Mouse (Mus musculus) myocyte (in vitro differentiated cells): ENCODE data around the gene Map3k14. TPM values are rescaled to one million over a fixed set of nuclear protein-coding genes. Genes with fewer than 3 reads are reported as not detected.
A peak's percentile ranks its signal among the peaks of the same experiment; 100 is the strongest.

Source experiments
- H3K27me3 ChIP-seq: one replicate; pipeline ENCODE4 v1.6.1; 2011; ENCODE audit not compliant: control insufficient read depth, insufficient read depth, insufficient read length
- H3K36me3 ChIP-seq: one replicate; pipeline ENCODE4 v1.6.1; 2011; ENCODE audit not compliant: control insufficient read depth, insufficient read depth
- H3K4me2 ChIP-seq: one replicate; pipeline ENCODE4 v1.6.1; 2011; ENCODE audit warnings: low read depth, control low read depth
- H3K4me3 ChIP-seq: one replicate; pipeline ENCODE4 v1.5.1; 2011; ENCODE audit warnings: mild to moderate bottlenecking, control low read depth, moderate library complexity
- H3K79me2 ChIP-seq: one replicate; pipeline ENCODE4 v1.6.1; 2011; ENCODE audit not compliant: control insufficient read depth, insufficient read depth
- H3ac ChIP-seq: one replicate; pipeline ENCODE4 v1.6.1; 2011; ENCODE audit not compliant: control insufficient read depth, insufficient read length
- CEBPB ChIP-seq: IDR thresholded peaks from 2 replicates; pipeline ENCODE4 v1.6.1; 2011; ENCODE audit warnings: mild to moderate bottlenecking, moderate library complexity; ENCODE audit not compliant: poor library complexity, insufficient read depth, severe bottlenecking
- E2F4 ChIP-seq: IDR thresholded peaks from one replicate; pipeline ENCODE4 v1.6.1; 2011; ENCODE audit warnings: mild to moderate bottlenecking, control low read depth, moderate library complexity; ENCODE audit not compliant: insufficient read depth
- MAX ChIP-seq: IDR thresholded peaks from one replicate; pipeline ENCODE4 v1.6.1; 2011; ENCODE audit warnings: low read depth, mild to moderate bottlenecking, control low read depth
- MYOD1 ChIP-seq, 3 experiments: IDR thresholded peaks; one replicate each; pipeline ENCODE4 v1.6.1; 2011; ENCODE audit warnings: control low read depth in 2 of 3, low read depth in 2 of 3, mild to moderate bottlenecking in 2 of 3, moderate library complexity in 1 of 3; ENCODE audit not compliant: insufficient read length in 2 of 3, control insufficient read depth in 1 of 3
- MYOG ChIP-seq, 3 experiments: IDR thresholded peaks; one replicate each; pipeline ENCODE4 v1.6.1; 2011; ENCODE audit warnings: control low read depth in 2 of 3, low read depth in 2 of 3, mild to moderate bottlenecking in 2 of 3; ENCODE audit not compliant: insufficient read length in 2 of 3, control insufficient read depth in 1 of 3, insufficient read depth in 1 of 3
- POLR2A ChIP-seq: IDR thresholded peaks from one replicate; pipeline ENCODE4 v1.6.1; 2011; ENCODE audit warnings: low read depth, mild to moderate bottlenecking, control low read depth, moderate library complexity; ENCODE audit not compliant: insufficient read length
- POLR2AphosphoS2 ChIP-seq: IDR thresholded peaks from one replicate; pipeline ENCODE4 v1.6.1; 2011; ENCODE audit warnings: low read depth, control low read depth; ENCODE audit not compliant: insufficient read length
- REST ChIP-seq: IDR thresholded peaks from one replicate; pipeline ENCODE4 v1.6.1; 2011; ENCODE audit warnings: mild to moderate bottlenecking, control low read depth, moderate library complexity; ENCODE audit not compliant: insufficient read depth, insufficient read length
- SRF ChIP-seq: IDR thresholded peaks from one replicate; pipeline ENCODE4 v1.6.1; 2011; ENCODE audit warnings: low read depth; ENCODE audit not compliant: control insufficient read depth, insufficient read length
- TCF12 ChIP-seq: IDR thresholded peaks from one replicate; pipeline ENCODE4 v1.6.1; 2011; ENCODE audit warnings: mild to moderate bottlenecking, control low read depth; ENCODE audit not compliant: poor library complexity, insufficient read depth, severe bottlenecking
- TCF3 ChIP-seq: IDR thresholded peaks from one replicate; pipeline ENCODE4 v1.6.1; 2011; ENCODE audit warnings: low read depth, control low read depth; ENCODE audit not compliant: insufficient read length
- USF1 ChIP-seq: IDR thresholded peaks from one replicate; pipeline ENCODE4 v1.6.1; 2011; ENCODE audit warnings: low read depth, mild to moderate bottlenecking, control low read depth, moderate library complexity
- polyA plus RNA-seq: library from polyadenylated mRNA; unstranded; fragments of >200 nt; fragmentation: generic; extraction: Trizol; gene quantifications from one replicate; pipeline ENCODE4 v1.2.1, GENCODE M21; 2012; ENCODE audit warnings: missing spikeins

Gene Map3k14
- polyA plus RNA-seq, 1 experiment, result 12.9 TPM

GRCm38 (mm10) chr11:103181349-103181748, 85.9 kb downstream of the Map3k14 start:
- H3ac ChIP-seq, result no peak overlapping the region
- H3K79me2 ChIP-seq, result no peaks in the 10 kb centered on the region
- no peak overlapping the region for H3K4me2 ChIP-seq
- no peaks in the 10 kb centered on the region for H3K27me3 ChIP-seq
- no peak overlapping the region for H3K4me3 ChIP-seq
- TF ChIP-seq SRF (no peak), MYOG (IDR thresholded peaks at IDR 0.05; ENCODE audit: control insufficient read depth in 1 of 3, insufficient read depth in 1 of 3, insufficient read length in 2 of 3, low read depth in 2 of 3) (no peak), POLR2AphosphoS2 (no peak), REST (no peak), TCF12 (no peak), E2F4 (no peak)
- no peaks in the 10 kb centered on the region for H3K36me3 ChIP-seq

DNA sequence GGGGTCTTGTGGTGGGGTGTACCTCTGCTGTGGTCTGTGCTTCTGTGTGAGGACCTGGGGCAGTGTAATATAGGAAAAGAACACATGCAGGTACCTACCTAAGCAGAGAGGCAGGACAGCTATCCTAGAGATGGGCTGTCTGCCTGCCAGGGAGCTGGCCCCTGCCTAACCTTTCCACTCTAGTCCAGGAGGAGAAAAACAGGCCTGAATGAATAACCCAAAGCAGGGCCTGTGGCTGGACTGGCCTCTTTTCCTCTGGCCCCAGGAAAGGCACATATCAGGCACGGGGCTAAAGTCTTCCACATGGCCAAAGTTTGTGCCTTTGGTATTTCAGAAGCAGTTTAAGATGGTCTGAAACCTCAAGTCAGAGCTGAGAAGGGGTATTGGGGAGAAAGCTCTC, 86.8 kb downstream of the Map3k14 start:
- H3ac ChIP-seq, result no peak overlapping the region
- no peak for TF ChIP-seq TCF12
- no peak for TF ChIP-seq SRF
- TF ChIP-seq POLR2A, result no peak
- TF ChIP-seq MAX, result no peak
- no peaks in the 10 kb centered on the region for H3K27me3 ChIP-seq
- no peaks in the 10 kb centered on the region for H3K36me3 ChIP-seq
- H3K4me3 ChIP-seq, result no peak overlapping the region
- H3K79me2 ChIP-seq, result no peaks in the 10 kb centered on the region
- H3K4me2 ChIP-seq, result no peak overlapping the region

DNA sequence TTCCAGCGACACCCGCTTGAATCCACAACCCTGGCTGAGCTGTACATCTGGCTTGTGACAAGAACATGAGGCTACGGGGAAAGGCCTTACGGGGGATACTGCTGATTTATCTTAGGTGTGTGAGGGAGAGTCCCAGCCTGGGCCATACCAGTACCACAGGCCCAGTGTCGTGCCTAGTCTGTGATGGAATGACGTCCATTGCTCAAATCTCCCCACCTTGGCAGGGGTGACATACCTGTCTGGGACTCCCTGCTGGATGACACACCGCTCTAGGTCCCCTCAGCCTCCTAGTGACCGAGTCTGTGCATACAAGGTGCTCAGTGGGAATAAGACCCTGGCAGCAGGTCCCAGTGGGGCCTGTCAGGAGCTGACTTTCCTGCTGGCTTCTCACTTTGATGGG, 88.5 kb downstream of the Map3k14 start:
- Histone ChIP-seq H3K27me3 (no peaks in the 10 kb centered on the region), H3K4me3 (no peak overlapping the region), H3K4me2 (no peak overlapping the region), H3K36me3 (no peaks in the 10 kb centered on the region), H3K79me2 (no peaks in the 10 kb centered on the region), H3ac (no peak overlapping the region)
- no peak for TF ChIP-seq E2F4
- no peak for TF ChIP-seq MYOG (IDR thresholded peaks at IDR 0.05; ENCODE audit: control insufficient read depth in 1 of 3, insufficient read depth in 1 of 3, insufficient read length in 2 of 3, low read depth in 2 of 3)
- no peak for TF ChIP-seq SRF
- no peak for TF ChIP-seq CEBPB
- TF ChIP-seq TCF3, result no peak
- no peak for TF ChIP-seq TCF12
- no peak for TF ChIP-seq MAX
- TF ChIP-seq USF1, result no peak
- no peak for TF ChIP-seq REST
- TF ChIP-seq POLR2AphosphoS2, result no peak
- TF ChIP-seq MYOD1 (IDR thresholded peaks at IDR 0.05; ENCODE audit: control insufficient read depth in 1 of 3, insufficient read length in 2 of 3, low read depth in 2 of 3), result no peak
- no peak for TF ChIP-seq POLR2A

DNA sequence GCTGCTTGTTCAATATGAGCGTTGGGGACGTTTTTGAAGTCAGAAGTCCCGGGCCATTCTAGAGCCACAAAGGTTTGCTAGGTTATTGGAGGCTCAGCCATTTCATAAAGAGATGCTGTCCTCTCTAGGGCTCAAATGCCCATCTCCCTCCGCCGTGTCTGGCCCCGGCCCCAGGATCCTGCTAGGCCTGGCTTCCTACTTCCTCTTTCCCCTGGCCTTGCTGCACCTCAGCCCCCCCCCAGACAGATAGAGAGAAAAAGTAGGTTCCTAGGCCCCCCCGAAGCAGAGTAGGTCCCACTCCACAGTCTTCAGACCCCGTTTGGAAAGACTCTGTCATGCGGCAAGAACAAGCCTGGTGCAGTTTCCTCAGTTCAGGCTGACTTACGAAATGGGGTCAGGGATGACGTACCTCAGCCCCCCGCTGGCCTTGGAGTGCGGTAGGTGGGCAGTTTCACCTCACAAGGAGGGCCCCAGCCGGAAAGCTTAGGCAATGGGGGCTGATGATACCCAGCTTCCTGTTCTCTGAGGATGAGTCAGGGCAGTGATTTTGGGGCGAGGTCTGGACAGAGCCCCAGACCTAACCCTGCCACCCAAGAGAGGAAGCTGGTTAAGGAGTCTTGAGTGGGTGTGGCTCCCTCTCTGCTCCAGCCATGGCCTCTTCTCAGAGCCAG, 89.3 kb downstream of the Map3k14 start:
- Histone ChIP-seq H3K79me2 (no peaks in the 10 kb centered on the region), H3K36me3 (no peaks in the 10 kb centered on the region), H3K4me2 (peak overlapping the region; percentile 16), H3ac (no peak overlapping the region), H3K27me3 (no peaks in the 10 kb centered on the region), H3K4me3 (no peak overlapping the region)
- TF ChIP-seq MAX, result no peak
- TF ChIP-seq POLR2AphosphoS2, result no peak
- no peak for TF ChIP-seq SRF
- TF ChIP-seq TCF3, result no peak
- no peak for TF ChIP-seq REST
- no peak for TF ChIP-seq E2F4
- TF ChIP-seq MYOD1 (IDR thresholded peaks at IDR 0.05; ENCODE audit: control insufficient read depth in 1 of 3, insufficient read length in 2 of 3, low read depth in 2 of 3), result no peak
- TF ChIP-seq POLR2A, result no peak
- TF ChIP-seq CEBPB, result no peak
- no peak for TF ChIP-seq USF1
- no peak for TF ChIP-seq MYOG (IDR thresholded peaks at IDR 0.05; ENCODE audit: control insufficient read depth in 1 of 3, insufficient read depth in 1 of 3, insufficient read length in 2 of 3, low read depth in 2 of 3)
- no peak for TF ChIP-seq TCF12

DNA sequence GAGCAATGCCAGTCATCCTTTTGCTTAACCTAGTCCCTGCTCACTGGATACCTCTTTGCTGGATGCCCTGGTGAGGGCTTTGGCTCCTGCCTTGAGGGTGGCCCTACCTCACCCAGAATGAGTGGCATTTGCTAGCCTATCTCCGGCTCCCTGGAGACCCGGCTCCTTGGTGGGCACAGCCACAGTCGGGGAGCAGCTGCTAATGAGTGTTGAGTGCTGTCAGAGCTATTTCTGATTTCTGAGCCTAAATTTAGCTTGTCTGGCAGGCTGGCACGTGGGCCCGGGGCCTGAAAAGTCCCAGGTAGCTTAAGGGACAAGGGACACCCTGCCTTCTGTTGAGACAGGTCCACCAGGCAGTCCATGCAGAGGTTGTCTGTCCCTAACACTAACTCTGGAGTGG, 90.1 kb downstream of the Map3k14 start:
- TF ChIP-seq MAX (no peak), SRF (no peak), TCF3 (no peak), TCF12 (peak; percentile 25), POLR2A (no peak), MYOD1 (IDR thresholded peaks at IDR 0.05; ENCODE audit: control insufficient read depth in 1 of 3, insufficient read length in 2 of 3, low read depth in 2 of 3) (peak; percentile 44 to 91 (median 74)), MYOG (IDR thresholded peaks at IDR 0.05; ENCODE audit: control insufficient read depth in 1 of 3, insufficient read depth in 1 of 3, insufficient read length in 2 of 3, low read depth in 2 of 3) (peak; percentile 11 to 88 (median 36)), E2F4 (no peak), POLR2AphosphoS2 (no peak), REST (no peak), USF1 (no peak), CEBPB (no peak)
- Histone ChIP-seq H3K36me3 (no peaks in the 10 kb centered on the region), H3ac (no peak overlapping the region), H3K79me2 (no peaks in the 10 kb centered on the region), H3K27me3 (no peaks in the 10 kb centered on the region), H3K4me3 (no peak overlapping the region), H3K4me2 (peak overlapping the region; percentile 20)
